Mouse (Mus musculus): ENCODE measurements around the gene Peg3.

GRCm38 (mm10) chr7:6666726-6667125 lies 63.5 kb downstream of the Peg3 start:
- TF ChIP-seq POLR2A (IDR thresholded peaks at IDR 0.05; ENCODE audit: borderline replicate concordance, extremely low read depth, insufficient read depth, insufficient read length, poor library complexity, severe bottlenecking) (no peak), CTCF (IDR thresholded peaks at IDR 0.05; ENCODE audit: borderline replicate concordance, extremely low read depth, insufficient read depth, insufficient read length) (no peak)

Data from brain, embryonic 14.5 days (tissue).